Mouse (Mus musculus): ENCODE results near the gene Mast4.

- no peak for TF ChIP-seq GATA1 (IDR thresholded peaks at IDR 0.05; ENCODE audit: low read length)
- TF ChIP-seq TAL1 (IDR thresholded peaks at IDR 0.05; ENCODE audit: low read length): no peak
Measured at GRCm38 (mm10) chr13:103315113-103315708, 19.1 kb downstream of the Mast4 start.

All from erythroblast, embryonic 14.5 days (primary cell).